Mouse (Mus musculus) heart, embryonic 11.5 days (tissue): ENCODE measurements around the gene Meis1. TPM values are rescaled to one million over a fixed set of nuclear protein-coding genes. Genes with fewer than 3 reads are reported as not detected.

Experiments used
- ATAC-seq: fragments of 200-750 bp; cut with Nextera tagmentation; replicated peaks from 2 replicates; pipeline ENCODE4 v1.8.0; 2017; ENCODE audit warnings: moderate library complexity; ENCODE audit not compliant: insufficient number of reproducible peaks, low FRiP score, low TSS enrichment
- H3K27ac ChIP-seq: fragments of 300-500 bp; sonication (generic); 2 replicates; pipeline ENCODE4 v1.5.1; 2014; ENCODE audit warnings: mild to moderate bottlenecking, low read depth, low read length
- H3K27me3 ChIP-seq: fragments of 300-500 bp; sonication (generic); 2 replicates; pipeline ENCODE4 v1.6.1; 2014; ENCODE audit warnings: mild to moderate bottlenecking, low read length, mixed read lengths; ENCODE audit not compliant: control insufficient read depth, insufficient read depth
- H3K36me3 ChIP-seq: fragments of 300-500 bp; sonication (generic); 2 replicates; pipeline ENCODE4 v1.6.1; 2014; ENCODE audit warnings: mild to moderate bottlenecking, low read length, moderate library complexity, mixed read lengths; ENCODE audit not compliant: control insufficient read depth, insufficient read depth
- H3K4me1 ChIP-seq: fragments of 300-500 bp; sonication (generic); 2 replicates; pipeline ENCODE4 v1.6.1; 2014; ENCODE audit warnings: low read length; ENCODE audit not compliant: control insufficient read depth, insufficient read depth
- H3K4me2 ChIP-seq: fragments of 300-500 bp; sonication (generic); 2 replicates; pipeline ENCODE4 v1.6.1; 2014; ENCODE audit warnings: mild to moderate bottlenecking, moderate library complexity
- H3K4me3 ChIP-seq: fragments of 300-500 bp; sonication (generic); 2 replicates; pipeline ENCODE4 v1.5.1; 2014; ENCODE audit warnings: low read depth, low read length
- H3K9ac ChIP-seq: fragments of 300-500 bp; sonication (generic); 2 replicates; pipeline ENCODE4 v1.6.1; 2014; ENCODE audit warnings: mild to moderate bottlenecking, low read depth, low read length, moderate library complexity
- H3K9me3 ChIP-seq: fragments of 300-500 bp; sonication (generic); replicated peaks from 2 replicates; pipeline ENCODE4 v1.6.1; 2016; ENCODE audit warnings: low read length; ENCODE audit not compliant: control insufficient read depth
- WGBS: fragments of 180-500 bp; shearing (Covaris S2); extraction: QIAGEN DNeasy Blood & Tissue Kit; methylation state at CpG from one replicate; pipeline ENCODE4 v1.1.7; 2014; ENCODE audit not compliant: insufficient replicate concordance; 5-methylcytosine and 5-hydroxymethylcytosine counted together
- polyA plus RNA-seq: library from polyadenylated mRNA; unstranded; fragments of >200 nt; fragmentation: Nextera tagmentation; extraction: Ambion mirVana; gene quantifications from 2 replicates; pipeline ENCODE4 v1.2.1, GENCODE M21; 2014

Gene Meis1
- polyA plus RNA-seq, 1 experiment from 2014 or later = 72.8 TPM

- H3K4me2 ChIP-seq = no peak overlapping the region
- H3K27ac ChIP-seq = no peak overlapping the region
- no peak for ATAC-seq
- H3K4me1 ChIP-seq = peaks cover 52% of the 10 kb centered on the region
- no peak overlapping the region for H3K4me3 ChIP-seq
- no peaks in the 10 kb centered on the region for H3K9me3 ChIP-seq
- H3K36me3 ChIP-seq = no peaks in the 10 kb centered on the region
- H3K9ac ChIP-seq = no peak overlapping the region
- WGBS = 39% methylated on average over 3 of the region's 3 CpGs
- no peaks in the 10 kb centered on the region for H3K27me3 ChIP-seq
Observed at GRCm38 (mm10) chr11:18971551-18971950, 47.2 kb downstream of the Meis1 start.

DNA sequence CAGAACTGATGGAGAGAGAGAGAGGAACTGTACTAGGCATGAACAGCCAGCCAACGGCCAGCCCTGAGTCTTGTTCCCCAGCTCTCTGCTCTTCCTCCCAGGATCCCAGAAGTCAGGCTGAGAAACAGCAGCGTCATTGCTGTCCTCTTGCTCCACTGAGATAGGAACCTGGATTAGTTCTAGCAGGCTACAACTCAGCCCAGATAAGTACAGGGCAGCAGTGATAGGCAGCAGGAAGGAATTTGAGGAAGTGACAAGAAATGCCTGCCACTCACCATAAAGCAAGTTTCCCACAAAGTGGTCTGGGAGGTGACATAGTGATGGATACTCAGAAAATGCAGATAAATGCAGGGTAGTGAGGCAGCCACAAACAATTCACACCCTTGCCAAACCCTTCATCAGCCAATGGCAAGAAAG is 48.9 kb downstream of the Meis1 start:
- WGBS = 5% methylated on average over 2 of the region's 2 CpGs
- no peak overlapping the region for H3K9ac ChIP-seq
- H3K4me2 ChIP-seq = no peak overlapping the region
- peak overlapping the region; percentile 61 for H3K27ac ChIP-seq
- H3K36me3 ChIP-seq = no peaks in the 10 kb centered on the region
- H3K4me3 ChIP-seq = no peak overlapping the region
- H3K9me3 ChIP-seq = no peaks in the 10 kb centered on the region
- H3K27me3 ChIP-seq = no peaks in the 10 kb centered on the region
- peak; percentile 62 for ATAC-seq
- H3K4me1 ChIP-seq = peaks cover 63% of the 10 kb centered on the region

DNA sequence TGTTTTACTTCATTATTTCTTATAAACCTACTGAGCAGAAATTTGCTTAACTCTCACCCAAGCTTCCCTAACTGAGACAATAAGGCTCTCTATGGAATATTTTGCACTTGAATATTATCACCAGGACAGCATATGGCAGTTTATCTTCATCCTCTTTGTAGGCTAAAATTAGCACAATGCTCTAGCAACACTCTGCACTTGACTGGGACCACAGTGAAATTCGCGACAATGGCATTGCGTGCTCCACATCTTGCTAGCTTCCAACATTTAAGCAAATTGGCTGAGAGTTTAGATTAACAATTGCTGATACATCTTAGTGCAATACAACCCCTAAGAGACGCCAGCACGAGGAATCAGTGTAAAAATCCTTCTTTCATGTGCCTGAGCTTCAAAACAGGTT is 54.4 kb downstream of the Meis1 start:
- peak overlapping the region; percentile 40 for H3K4me2 ChIP-seq
- ATAC-seq = no peak
- H3K27me3 ChIP-seq = no peaks in the 10 kb centered on the region
- no peaks in the 10 kb centered on the region for H3K36me3 ChIP-seq
- no peak overlapping the region for H3K4me3 ChIP-seq
- 26% methylated on average over 5 of the region's 5 CpGs for WGBS
- H3K9ac ChIP-seq = no peak overlapping the region
- H3K4me1 ChIP-seq = peaks cover 66% of the 10 kb centered on the region
- peak overlapping the region; percentile 57 for H3K27ac ChIP-seq
- H3K9me3 ChIP-seq = no peaks in the 10 kb centered on the region

DNA sequence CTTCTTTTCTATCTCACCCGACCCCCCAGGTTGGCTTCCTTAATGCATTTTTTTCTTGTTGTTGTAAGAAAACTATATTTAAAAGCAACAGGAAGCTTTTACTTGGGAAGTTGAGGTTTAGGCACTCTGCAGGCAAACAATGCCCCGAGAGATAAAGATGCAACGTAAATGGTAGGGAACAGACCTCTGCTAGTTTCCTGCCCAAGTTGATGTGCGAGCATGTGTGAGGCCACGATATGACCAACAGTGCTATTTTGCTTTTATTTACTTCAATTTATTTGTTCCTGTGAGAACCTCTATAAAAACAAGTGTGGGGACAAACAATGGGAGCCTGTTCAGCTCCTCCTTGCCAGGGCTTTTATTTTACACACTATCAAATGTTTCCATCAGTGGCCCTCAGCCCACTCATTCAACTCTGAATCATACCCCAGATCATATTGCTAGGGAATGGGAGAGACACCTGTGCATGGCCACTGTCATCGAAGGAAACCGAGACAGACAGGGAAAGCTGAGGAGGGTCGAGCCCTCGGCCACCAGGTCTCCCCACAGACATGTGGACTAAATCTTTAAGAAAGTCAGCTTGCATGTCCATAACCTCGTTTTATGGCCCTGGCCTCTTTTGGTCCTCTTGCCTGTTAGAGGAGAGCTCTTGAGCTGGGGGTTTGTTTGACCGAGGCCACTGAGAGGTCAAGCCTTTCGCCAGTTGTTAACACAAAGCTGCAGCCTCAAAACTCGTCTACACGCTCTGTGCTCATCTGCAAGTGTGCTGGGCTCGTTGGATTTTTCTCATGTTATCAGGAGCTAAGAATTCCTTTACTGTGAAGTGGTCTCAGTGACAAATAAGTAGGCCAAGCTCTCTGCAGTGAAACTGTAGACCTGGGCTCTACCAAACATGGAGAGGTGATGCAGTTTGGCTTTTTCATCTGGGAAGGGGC is 55.3 kb downstream of the Meis1 start:
- ATAC-seq = peak; percentile 39; the same call in 1 of the 2 replicates
- Histone ChIP-seq H3K36me3 (no peaks in the 10 kb centered on the region), H3K27ac (peak overlapping the region; percentile 90), H3K27me3 (no peaks in the 10 kb centered on the region), H3K9me3 (no peaks in the 10 kb centered on the region), H3K4me2 (peak overlapping the region; percentile 37), H3K4me3 (no peak overlapping the region), H3K4me1 (peaks cover 65% of the 10 kb centered on the region), H3K9ac (0 out of 2 replicates have a peak overlapping the region, but pooled peaks have one; percentile 59)
- 24% methylated on average over 15 of the region's 15 CpGs for WGBS

GRCm38 (mm10) chr11:18959465-18959864 is 59.3 kb downstream of the Meis1 start:
- Histone ChIP-seq H3K27me3 (no peaks in the 10 kb centered on the region), H3K27ac (peak overlapping the region; percentile 12; the same call in 1 of the 2 replicates), H3K4me1 (peaks cover 78% of the 10 kb centered on the region), H3K36me3 (no peaks in the 10 kb centered on the region), H3K9me3 (no peaks in the 10 kb centered on the region), H3K4me2 (no peak overlapping the region), H3K9ac (no peak overlapping the region), H3K4me3 (no peak overlapping the region)
- 59% methylated on average over 1 of the region's 1 CpGs for WGBS
- ATAC-seq = no peak

- peak overlapping the region; percentile 31 for H3K4me2 ChIP-seq
- no peaks in the 10 kb centered on the region for H3K9me3 ChIP-seq
- H3K27ac ChIP-seq = peak overlapping the region; percentile 80
- ATAC-seq = peak; percentile 40; the same call in 1 of the 2 replicates
- no peaks in the 10 kb centered on the region for H3K27me3 ChIP-seq
- WGBS = 16% methylated on average over 12 of the region's 12 CpGs
- H3K4me3 ChIP-seq = no peak overlapping the region
- H3K36me3 ChIP-seq = no peaks in the 10 kb centered on the region
- 0 out of 2 replicates have a peak overlapping the region, but pooled peaks have one; percentile 11 for H3K9ac ChIP-seq
- H3K4me1 ChIP-seq = peaks cover 74% of the 10 kb centered on the region
Observed at GRCm38 (mm10) chr11:18957805-18958770, 60.7 kb downstream of the Meis1 start.

GRCm38 (mm10) chr11:18957097-18957804 is 61.5 kb downstream of the Meis1 start:
- ATAC-seq = no peak
- H3K4me1 ChIP-seq = peaks cover 66% of the 10 kb centered on the region
- 7% methylated on average over 12 of the region's 12 CpGs for WGBS
- no peaks in the 10 kb centered on the region for H3K9me3 ChIP-seq
- no peak overlapping the region for H3K4me3 ChIP-seq
- no peaks in the 10 kb centered on the region for H3K36me3 ChIP-seq
- 0 out of 2 replicates have a peak overlapping the region, but pooled peaks have one; percentile 11 for H3K9ac ChIP-seq
- peak overlapping the region; percentile 31 for H3K4me2 ChIP-seq
- H3K27ac ChIP-seq = peak overlapping the region; percentile 80
- no peaks in the 10 kb centered on the region for H3K27me3 ChIP-seq

- Histone ChIP-seq H3K9me3 (no peaks in the 10 kb centered on the region), H3K4me2 (no peak overlapping the region; the same call in 1 of the 2 replicates), H3K27ac (peak overlapping the region; percentile 41; the same call in 1 of the 2 replicates), H3K9ac (no peak overlapping the region), H3K27me3 (no peaks in the 10 kb centered on the region), H3K36me3 (no peaks in the 10 kb centered on the region), H3K4me3 (no peak overlapping the region), H3K4me1 (peaks cover 53% of the 10 kb centered on the region)
- 55% methylated on average over 7 of the region's 7 CpGs for WGBS
- ATAC-seq = no peak
Observed at GRCm38 (mm10) chr11:18955969-18956368, 62.8 kb downstream of the Meis1 start.
